Mouse (Mus musculus) MEL (cell line): ENCODE data around the gene Gstm4. TPM values are rescaled to one million over a fixed set of nuclear protein-coding genes. Genes with fewer than 3 reads are reported as not detected.

ENCODE experiments used
- DNase-seq: peaks from one replicate; pipeline ENCODE4 v3.0.0; 2011; ENCODE audit warnings: low read depth, low spot score
- H3K27ac ChIP-seq: 2 replicates; pipeline ENCODE4 v1.5.1; 2012; ENCODE audit warnings: low read depth, mild to moderate bottlenecking, control low read depth, low read length, moderate library complexity; ENCODE audit not compliant: control insufficient read depth
- H3K27me3 ChIP-seq, 2 experiments: fragments of 150-350 bp in 1 of 2; sonication (generic) in 1 of 2; 2 replicates each; pipeline ENCODE4 v1.6.1; 2012; ENCODE audit warnings: low read length in 2 of 2, mild to moderate bottlenecking in 2 of 2, improper control_type of control experiment in 1 of 2, moderate library complexity in 1 of 2; ENCODE audit not compliant: insufficient read depth in 2 of 2, control insufficient read depth in 1 of 2
- H3K36me3 ChIP-seq, 2 experiments: 2 replicates each; pipeline ENCODE4 v1.6.1; 2012 to 2014; ENCODE audit warnings: low read length in 2 of 2, improper control_type of control experiment in 1 of 2, inconsistent platforms in 1 of 2, mild to moderate bottlenecking in 1 of 2; ENCODE audit not compliant: insufficient read depth in 2 of 2, control insufficient read depth in 1 of 2
- H3K4me1 ChIP-seq, 2 experiments: fragments of 150-350 bp in 1 of 2; sonication (generic) in 1 of 2; 2 replicates each; pipeline ENCODE4 v1.6.1; 2012; ENCODE audit warnings: low read length in 2 of 2, improper control_type of control experiment in 1 of 2, mild to moderate bottlenecking in 1 of 2; ENCODE audit not compliant: insufficient read depth in 2 of 2, control insufficient read depth in 1 of 2
- H3K4me3 ChIP-seq, 2 experiments: fragments of 150-350 bp in 1 of 2; sonication (generic) in 1 of 2; 2 replicates each; pipeline ENCODE4 v1.5.1; 2012; ENCODE audit warnings: low read depth in 2 of 2, low read length in 2 of 2, mild to moderate bottlenecking in 2 of 2, moderate library complexity in 2 of 2, control low read depth in 1 of 2, improper control_type of control experiment in 1 of 2; ENCODE audit not compliant: control insufficient read depth in 1 of 2, insufficient read depth in 1 of 2
- H3K79me2 ChIP-seq: 2 replicates; pipeline ENCODE4 v1.6.1; 2012; ENCODE audit warnings: mild to moderate bottlenecking, low read length, moderate library complexity; ENCODE audit not compliant: control insufficient read depth, poor library complexity, insufficient read depth
- H3K9ac ChIP-seq: 2 replicates; pipeline ENCODE4 v1.6.1; 2012; ENCODE audit warnings: low read depth, mild to moderate bottlenecking, control low read depth, low read length, moderate library complexity; ENCODE audit not compliant: control insufficient read depth, poor library complexity, severe bottlenecking
- H3K9me3 ChIP-seq: fragments of 150-350 bp; sonication (generic); replicated peaks from 2 replicates; pipeline ENCODE4 v1.6.1; 2012; ENCODE audit warnings: mild to moderate bottlenecking, low read length, improper control_type of control experiment, moderate library complexity; ENCODE audit not compliant: insufficient read depth
- CHD1 ChIP-seq: IDR thresholded peaks from 2 replicates; pipeline ENCODE4 v1.6.1; 2012; ENCODE audit warnings: low read depth, mild to moderate bottlenecking, inconsistent platforms, low read length, improper control_type of control experiment
- CHD2 ChIP-seq: IDR thresholded peaks from 2 replicates; pipeline ENCODE4 v1.6.1; 2011; ENCODE audit warnings: low read length, improper control_type of control experiment
- CTCF ChIP-seq, 3 experiments: IDR thresholded peaks in 2 of 3; conservative IDR thresholded peaks in 1 of 3; 2 replicates each; pipeline ENCODE4 v1.5.1; 2011 to 2012; ENCODE audit warnings: low read length in 3 of 3, low read depth in 2 of 3, mild to moderate bottlenecking in 2 of 3, improper control_type of control experiment in 1 of 3, inconsistent platforms in 1 of 3, mixed read lengths in 1 of 3, moderate library complexity in 1 of 3; ENCODE audit not compliant: control insufficient read depth in 1 of 3, insufficient read depth in 1 of 3, poor library complexity in 1 of 3, severe bottlenecking in 1 of 3
- ELF1 ChIP-seq: IDR thresholded peaks from 2 replicates; pipeline ENCODE4 v1.6.1; 2014; ENCODE audit warnings: low read depth, mild to moderate bottlenecking, inconsistent platforms, low read length, improper control_type of control experiment, moderate library complexity
- EP300 ChIP-seq, 2 experiments: IDR thresholded peaks; 2 replicates each; pipeline ENCODE4 v1.6.1; 2011; ENCODE audit warnings: improper control_type of control experiment in 2 of 2, low read length in 2 of 2, low read depth in 1 of 2, mild to moderate bottlenecking in 1 of 2
- GATA1 ChIP-seq: IDR thresholded peaks from 2 replicates; pipeline ENCODE4 v1.6.1; 2011; ENCODE audit warnings: low read depth, low read length, improper control_type of control experiment
- HCFC1 ChIP-seq: IDR thresholded peaks from 2 replicates; pipeline ENCODE4 v1.6.1; 2012; ENCODE audit warnings: low read depth, mild to moderate bottlenecking, inconsistent platforms, low read length, improper control_type of control experiment, moderate library complexity
- MAX ChIP-seq: IDR thresholded peaks from 2 replicates; pipeline ENCODE4 v1.6.1; 2011; ENCODE audit warnings: low read length, improper control_type of control experiment
- MAZ ChIP-seq: IDR thresholded peaks from 2 replicates; pipeline ENCODE4 v1.6.1; 2012; ENCODE audit warnings: low read depth, mild to moderate bottlenecking, inconsistent platforms, low read length, improper control_type of control experiment
- MEF2A ChIP-seq: IDR thresholded peaks from 2 replicates; pipeline ENCODE4 v1.6.1; 2014; ENCODE audit warnings: low read depth, mild to moderate bottlenecking, inconsistent platforms, low read length, improper control_type of control experiment; ENCODE audit not compliant: poor library complexity, insufficient replicate concordance, severe bottlenecking; ENCODE audit errors: extremely low read depth
- MYB ChIP-seq: IDR thresholded peaks from 2 replicates; pipeline ENCODE4 v1.6.1; 2011; ENCODE audit warnings: mild to moderate bottlenecking, low read depth, low read length, improper control_type of control experiment
- MYC ChIP-seq: IDR thresholded peaks from 2 replicates; pipeline ENCODE4 v1.6.1; 2011; ENCODE audit warnings: low read depth, mild to moderate bottlenecking, low read length, improper control_type of control experiment, moderate library complexity
- NRF1 ChIP-seq: IDR thresholded peaks from 2 replicates; pipeline ENCODE4 v1.6.1; 2014; ENCODE audit warnings: low read depth, mild to moderate bottlenecking, inconsistent platforms, low read length, improper control_type of control experiment, moderate library complexity; ENCODE audit not compliant: poor library complexity, insufficient read depth, severe bottlenecking
- POLR2A ChIP-seq, 2 experiments: IDR thresholded peaks; 2 replicates each; pipeline ENCODE4 v1.6.1; 2011 to 2012; ENCODE audit warnings: low read length in 2 of 2, mild to moderate bottlenecking in 2 of 2, control low read depth in 1 of 2, improper control_type of control experiment in 1 of 2, low read depth in 1 of 2, moderate library complexity in 1 of 2; ENCODE audit not compliant: control insufficient read depth in 1 of 2, insufficient read depth in 1 of 2, poor library complexity in 1 of 2
- POLR2AphosphoS5 ChIP-seq: IDR thresholded peaks from 2 replicates; pipeline ENCODE4 v1.6.1; 2012; ENCODE audit warnings: low read depth, borderline replicate concordance, mild to moderate bottlenecking, inconsistent platforms, low read length, moderate library complexity, mixed read lengths
- RAD21 ChIP-seq: IDR thresholded peaks from 2 replicates; pipeline ENCODE4 v1.6.1; 2011; ENCODE audit warnings: mild to moderate bottlenecking, low read depth, low read length, improper control_type of control experiment
- RCOR1 ChIP-seq: IDR thresholded peaks from 2 replicates; pipeline ENCODE4 v1.6.1; 2012; ENCODE audit warnings: low read depth, mild to moderate bottlenecking, inconsistent platforms, low read length, improper control_type of control experiment
- SIN3A ChIP-seq: IDR thresholded peaks from 2 replicates; pipeline ENCODE4 v1.6.1; 2012; ENCODE audit warnings: low read length, improper control_type of control experiment, inconsistent platforms
- SMC3 ChIP-seq: IDR thresholded peaks from 2 replicates; pipeline ENCODE4 v1.6.1; 2011; ENCODE audit warnings: low read depth, low read length, improper control_type of control experiment
- TAL1 ChIP-seq: IDR thresholded peaks from 2 replicates; pipeline ENCODE4 v1.6.1; 2012; ENCODE audit warnings: mild to moderate bottlenecking, inconsistent platforms, low read length, moderate library complexity, mixed read lengths
- TBP ChIP-seq: IDR thresholded peaks from 2 replicates; pipeline ENCODE4 v1.8.0; 2011; ENCODE audit warnings: low read depth, low read length, improper control_type of control experiment
- UBTF ChIP-seq: IDR thresholded peaks from 2 replicates; pipeline ENCODE4 v1.6.1; 2012; ENCODE audit warnings: low read depth, mild to moderate bottlenecking, inconsistent platforms, low read length, improper control_type of control experiment, moderate library complexity, borderline replicate concordance; ENCODE audit not compliant: insufficient read depth
- USF1 ChIP-seq: IDR thresholded peaks from 2 replicates; pipeline ENCODE4 v1.6.1; 2014; ENCODE audit warnings: low read depth, mild to moderate bottlenecking, inconsistent platforms, low read length, improper control_type of control experiment, moderate library complexity
- USF2 ChIP-seq, 2 experiments: IDR thresholded peaks; 2 replicates each; pipeline ENCODE4 v1.6.1; 2011 to 2012; ENCODE audit warnings: improper control_type of control experiment in 2 of 2, low read length in 2 of 2, borderline replicate concordance in 1 of 2, inconsistent platforms in 1 of 2, low read depth in 1 of 2, mild to moderate bottlenecking in 1 of 2; ENCODE audit not compliant: insufficient read depth in 1 of 2
- ZC3H11A ChIP-seq: IDR thresholded peaks from 2 replicates; pipeline ENCODE4 v1.6.1; 2012; ENCODE audit warnings: low read depth, mild to moderate bottlenecking, inconsistent platforms, low read length, improper control_type of control experiment
- ZKSCAN1 ChIP-seq: IDR thresholded peaks from 2 replicates; pipeline ENCODE4 v1.6.1; 2012; ENCODE audit warnings: low read depth, mild to moderate bottlenecking, inconsistent platforms, low read length, improper control_type of control experiment, moderate library complexity
- ZNF384 ChIP-seq: IDR thresholded peaks from 2 replicates; pipeline ENCODE4 v1.6.1; 2012; ENCODE audit warnings: low read depth, mild to moderate bottlenecking, inconsistent platforms, low read length, improper control_type of control experiment
- polyA plus RNA-seq, 2 experiments: library from polyadenylated mRNA; stranded (reverse) in 1 of 2; unstranded in 1 of 2; fragments of >175 nt in 1 of 2; fragments of >200 nt in 1 of 2; gene quantifications; 2 replicates each; pipeline versions ENCODE4 v1.2.1 to v1.2.4; 2012; ENCODE audit warnings: low replicate concordance in 2 of 2, low read depth in 1 of 2; ENCODE audit not compliant: insufficient read length in 2 of 2, insufficient read depth in 1 of 2, missing spikeins in 1 of 2
- total RNA-seq: library from RNA; depleted of rRNA; stranded (reverse); fragments of 300-350 nt; gene quantifications from 2 replicates; pipeline ENCODE4 v1.2.3, GENCODE M21; 2012

Gene Gstm4
- total and polyA plus RNA-seq, 3 experiments, result 1.4 to 7.4 TPM; not detected in 1

DNA sequence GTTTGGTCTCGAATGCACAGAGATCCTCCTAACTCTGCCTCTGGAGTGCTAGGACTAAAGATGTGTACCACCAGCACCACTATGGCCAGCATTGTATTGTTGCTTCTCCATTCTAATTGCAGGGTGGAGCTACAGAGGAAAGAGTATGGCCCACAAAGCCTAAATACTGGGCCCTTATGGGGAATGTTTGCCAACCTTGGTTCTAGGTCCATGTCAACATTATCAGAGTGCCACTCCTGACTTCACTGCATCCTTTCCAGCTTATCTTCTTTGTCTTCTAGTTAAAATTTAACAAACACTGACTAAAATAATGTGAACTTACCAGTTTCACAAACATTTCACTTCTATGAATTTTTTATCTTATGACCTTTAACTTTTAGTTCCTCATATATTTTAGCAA lies 18.1 kb downstream of the Gstm4 start:
- no peak for DNase-seq
- Histone ChIP-seq H3K27me3 (peaks cover 0 to 10% of the 10 kb centered on the region in 2 experiments; a peak in 2 of 4 replicates), H3K9ac (no peak overlapping the region), H3K4me1 (peaks cover 0 to 3% of the 10 kb centered on the region in 2 experiments; a peak in 1 of 4 replicates), H3K79me2 (no peaks in the 10 kb centered on the region), H3K36me3 (no peaks in the 10 kb centered on the region), H3K9me3 (no peaks in the 10 kb centered on the region), H3K4me3 (no peak overlapping the region), H3K27ac (no peak overlapping the region)
- TF ChIP-seq MAX (no peak), ZKSCAN1 (no peak), ELF1 (no peak), SIN3A (no peak), GATA1 (no peak), TBP (no peak), EP300 (IDR thresholded peaks at IDR 0.05; ENCODE audit: low read depth in 1 of 2, low read length in 2 of 2) (no peak), USF1 (no peak), MYB (no peak), USF2 (IDR thresholded peaks at IDR 0.05; ENCODE audit: borderline replicate concordance in 1 of 2, insufficient read depth in 1 of 2, low read depth in 1 of 2, low read length in 2 of 2) (no peak), NRF1 (no peak), RAD21 (no peak), SMC3 (no peak), CHD2 (no peak), MAZ (no peak), UBTF (no peak), RCOR1 (no peak), TAL1 (no peak), CHD1 (no peak), POLR2AphosphoS5 (no peak)

DNA sequence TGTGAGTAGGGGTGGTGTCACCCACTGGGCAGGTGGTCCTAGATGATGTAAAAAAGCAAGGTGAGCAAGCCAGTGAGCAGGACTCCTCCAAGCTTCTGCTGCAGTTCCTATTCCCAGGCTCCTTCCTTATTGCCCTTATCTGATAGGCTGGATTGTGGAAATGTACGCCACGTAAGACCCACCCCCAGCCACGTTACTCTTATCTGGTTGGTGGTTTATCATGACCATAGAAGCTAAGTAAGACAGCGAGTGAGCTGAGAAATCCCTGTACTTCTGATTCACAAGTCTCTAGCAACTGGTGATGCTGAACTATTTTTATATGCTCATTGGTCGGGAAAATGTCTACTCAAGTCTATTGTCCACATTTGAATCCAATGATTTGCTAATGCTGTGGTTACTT lies 18.6 kb downstream of the Gstm4 start:
- H3K4me1 ChIP-seq, result peaks cover 0 to 3% of the 10 kb centered on the region in 2 experiments; a peak in 1 of 4 replicates
- no peaks in the 10 kb centered on the region for H3K9me3 ChIP-seq
- H3K36me3 ChIP-seq, result no peaks in the 10 kb centered on the region
- DNase-seq, result peak; percentile 72
- TF ChIP-seq ZKSCAN1 (no peak), ZC3H11A (no peak), CTCF (IDR thresholded peaks at IDR 0.05 in 2 of 3, conservative IDR thresholded peaks at IDR 0.05 in 1 of 3; ENCODE audit: control insufficient read depth in 1 of 3, insufficient read depth in 1 of 3, low read depth in 2 of 3, low read length in 3 of 3, poor library complexity in 1 of 3, severe bottlenecking in 1 of 3) (no peak), GATA1 (peak; percentile 34; the same call in 1 of the 2 replicates), EP300 (IDR thresholded peaks at IDR 0.05; ENCODE audit: low read depth in 1 of 2, low read length in 2 of 2) (no peak), MEF2A (no peak), ZNF384 (no peak), UBTF (no peak), CHD1 (no peak), POLR2A (IDR thresholded peaks at IDR 0.05; ENCODE audit: control insufficient read depth in 1 of 2, insufficient read depth in 1 of 2, low read depth in 1 of 2, low read length in 2 of 2, poor library complexity in 1 of 2) (no peak), CHD2 (peak; percentile 76), TBP (no peak), TAL1 (no peak), USF1 (no peak), MYC (no peak), USF2 (IDR thresholded peaks at IDR 0.05; ENCODE audit: borderline replicate concordance in 1 of 2, insufficient read depth in 1 of 2, low read depth in 1 of 2, low read length in 2 of 2) (no peak), HCFC1 (no peak)
- TF ChIP-seq, all 39 proteins: peak for 2
- no peaks in the 10 kb centered on the region for H3K79me2 ChIP-seq
- H3K4me3 ChIP-seq, result no peak overlapping the region
- H3K9ac ChIP-seq, result no peak overlapping the region
- H3K27me3 ChIP-seq, result peaks cover 0 to 10% of the 10 kb centered on the region in 2 experiments; a peak in 2 of 4 replicates
- H3K27ac ChIP-seq, result no peak overlapping the region
